Mouse (Mus musculus): ENCODE results near the gene Sh3glb2.

Sh3glb2 gene

GRCm38 (mm10) chr2:30358533-30359531 is at the start of gene Sh3glb2:
Gene Sh3glb2 (minus strand): TSS chr2:30359337.
- DNase-seq: peak; percentile 85 to 96

GRCm38 (mm10) chr2:30408452-30409100 is 49.4 kb upstream of the Sh3glb2 start:
- DNase-seq: no peak

GRCm38 (mm10) chr2:30407778-30408177 is 48.6 kb upstream of the Sh3glb2 start:
- no peak for DNase-seq

GRCm38 (mm10) chr2:30407221-30407620 is 48.1 kb upstream of the Sh3glb2 start:
- DNase-seq: no peak

DNA sequence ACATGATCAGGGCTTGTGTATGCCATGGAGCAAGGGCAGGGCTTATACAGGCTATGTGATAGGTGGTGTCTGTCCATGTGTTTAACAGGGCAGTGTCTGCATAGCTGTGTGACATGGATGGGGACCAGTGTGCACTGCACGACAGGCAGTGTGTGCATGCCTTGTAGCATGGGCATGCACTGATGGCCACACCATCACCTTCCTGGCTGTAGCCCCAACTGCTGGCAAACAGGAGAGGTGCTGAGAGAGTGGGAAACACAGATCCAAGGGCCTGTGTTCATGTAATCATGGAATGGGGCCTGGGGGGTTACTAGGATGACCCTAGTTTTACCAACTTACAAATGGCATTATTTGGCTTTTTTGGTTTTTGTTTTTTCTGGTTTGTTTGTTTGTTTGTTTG is 44.7 kb upstream of the Sh3glb2 start:
- DNase-seq: peak; percentile 46 to 60

- DNase-seq: peak in 1 of 2 experiments; percentile 40
Measured at GRCm38 (mm10) chr2:30402843-30403242, 43.7 kb upstream of the Sh3glb2 start.

DNA sequence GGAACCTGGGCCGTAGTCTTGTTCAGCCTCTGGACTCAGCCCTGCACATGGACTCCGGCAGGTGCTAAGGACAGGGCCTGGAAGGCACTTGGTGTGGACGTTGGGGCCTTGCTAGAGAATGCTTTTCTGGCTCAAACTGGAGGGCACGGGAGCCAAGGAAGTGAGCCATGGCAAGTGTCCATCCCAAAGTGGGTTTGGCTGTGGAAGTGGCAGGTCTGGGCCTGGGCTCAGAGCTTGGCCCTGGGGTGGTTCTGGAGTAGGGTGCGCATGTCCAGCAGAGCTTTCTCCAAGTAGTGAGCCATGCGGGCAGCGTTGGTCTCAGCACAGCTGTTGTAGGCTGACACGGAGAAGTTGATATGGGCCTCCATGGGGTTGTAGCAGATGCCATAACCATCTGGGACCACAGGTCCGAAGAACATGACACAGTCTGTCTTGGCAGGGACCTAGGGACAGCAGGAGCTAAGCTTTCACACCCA is 43.3 kb upstream of the Sh3glb2 start:
- DNase-seq: peak; percentile 59 to 66

DNA sequence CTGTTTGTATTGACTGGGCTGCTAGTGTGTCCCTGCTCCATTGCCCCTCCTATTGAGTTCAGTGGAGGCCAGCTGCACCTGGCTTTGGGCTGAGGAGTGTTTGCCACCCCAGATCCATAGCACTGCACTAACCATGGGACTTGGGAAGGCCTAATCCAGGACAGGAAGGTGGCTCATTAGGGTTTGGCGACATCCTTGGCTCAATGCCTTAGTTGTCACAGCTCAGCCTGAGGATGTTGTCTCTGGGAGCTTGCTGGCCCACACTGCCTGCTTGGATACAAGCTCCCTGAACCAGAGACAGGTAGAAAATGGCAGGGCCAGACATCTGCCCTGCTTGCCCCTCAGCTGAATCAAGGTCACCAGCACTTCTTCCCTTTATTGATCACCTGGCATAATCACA is 42.4 kb upstream of the Sh3glb2 start:
- peak in 1 of 2 experiments; percentile 39 for DNase-seq

GRCm38 (mm10) chr2:30399191-30400171 is 40.3 kb upstream of the Sh3glb2 start:
- DNase-seq: peak; percentile 82 to 87

- no peak for DNase-seq
Measured at GRCm38 (mm10) chr2:30397986-30398512, 38.9 kb upstream of the Sh3glb2 start.

GRCm38 (mm10) chr2:30396246-30396645 is 37.1 kb upstream of the Sh3glb2 start:
- no peak for DNase-seq

DNA sequence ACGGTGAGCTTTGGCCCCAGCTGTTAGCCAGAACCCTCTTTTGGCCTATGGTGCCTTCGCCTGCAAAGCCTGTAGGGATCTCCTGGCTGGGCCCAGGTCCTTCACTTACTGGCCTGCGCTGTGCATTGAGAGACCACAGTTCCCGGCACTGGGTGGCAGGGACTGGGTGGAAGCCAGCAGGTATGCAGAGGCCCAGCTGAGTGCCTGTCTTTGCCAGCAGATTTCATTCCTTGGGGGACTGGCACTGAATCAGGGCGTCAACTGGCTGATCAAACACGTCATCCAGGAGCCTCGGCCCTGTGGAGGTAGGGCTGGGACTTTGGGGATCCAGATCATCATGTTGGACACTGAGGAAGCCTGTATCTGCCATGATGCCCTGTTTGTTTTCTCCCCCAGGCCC is 36.6 kb upstream of the Sh3glb2 start:
- no peak for DNase-seq

DNA sequence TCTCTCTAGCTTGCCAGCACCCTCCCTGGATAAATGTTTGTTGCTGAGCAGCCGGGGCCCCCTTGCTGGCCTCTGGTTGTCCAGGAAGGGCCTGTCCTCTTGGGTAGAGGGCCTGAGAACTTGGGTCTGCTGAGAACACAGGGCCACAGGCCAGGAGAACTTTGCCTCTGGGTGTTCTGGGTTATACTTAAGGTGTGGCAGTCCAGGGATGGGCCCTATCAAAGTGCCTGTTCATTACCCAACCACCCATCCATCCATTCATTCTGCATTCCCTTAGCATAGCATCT is 34.2 kb upstream of the Sh3glb2 start:
- DNase-seq: no peak

- peak; percentile 59 to 86 for DNase-seq
Measured at GRCm38 (mm10) chr2:30392577-30393369, 33.6 kb upstream of the Sh3glb2 start.

DNA sequence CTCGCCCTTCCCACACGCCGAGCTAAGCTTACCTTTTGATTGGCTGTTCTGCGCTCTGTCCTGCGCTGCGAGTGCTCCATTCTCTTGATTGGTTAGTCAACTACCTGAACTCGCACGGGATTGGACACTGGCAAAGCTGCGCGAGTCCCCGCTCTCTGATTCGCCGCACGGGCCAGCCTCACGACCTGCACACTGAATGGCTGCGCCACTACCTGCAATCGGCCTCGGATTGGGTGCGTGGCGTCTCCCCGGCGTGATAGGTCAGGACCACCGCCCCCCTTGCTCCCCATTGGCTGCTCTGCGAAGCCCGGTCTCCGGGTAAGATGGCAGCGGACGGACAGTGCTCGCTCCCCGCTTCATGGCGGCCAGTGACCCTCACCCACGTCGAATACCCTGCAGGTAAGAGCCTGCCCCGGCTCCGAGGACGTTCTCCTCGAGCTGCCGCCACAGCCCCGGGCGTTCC is 33.0 kb upstream of the Sh3glb2 start, which contains the start of gene Dolpp1:
Gene Dolpp1 (plus strand): TSS at position 141 of the 463 bp plus-strand sequence.
- DNase-seq: peak; percentile 94 to 98

DNA sequence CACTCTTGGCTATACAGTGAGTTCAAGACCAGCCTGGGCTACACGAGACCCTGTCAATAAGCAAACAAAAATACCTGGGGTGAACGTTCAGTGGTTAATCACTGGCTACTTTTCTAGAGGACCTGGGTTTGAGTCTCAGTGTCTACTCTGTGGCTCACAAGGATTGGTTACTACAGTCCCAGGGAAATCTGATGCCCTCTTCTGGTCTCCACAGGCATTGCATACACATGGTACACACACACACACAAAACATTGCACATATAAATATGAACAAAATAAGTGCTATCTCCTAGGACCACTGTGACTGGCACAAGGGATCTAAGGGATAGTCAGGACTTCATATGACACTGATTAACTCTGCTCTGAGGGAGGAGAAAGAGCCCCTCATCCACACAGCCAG is 29.9 kb upstream of the Sh3glb2 start:
- DNase-seq: no peak

GRCm38 (mm10) chr2:30386913-30387312 is 27.8 kb upstream of the Sh3glb2 start:
- no peak for DNase-seq

DNA sequence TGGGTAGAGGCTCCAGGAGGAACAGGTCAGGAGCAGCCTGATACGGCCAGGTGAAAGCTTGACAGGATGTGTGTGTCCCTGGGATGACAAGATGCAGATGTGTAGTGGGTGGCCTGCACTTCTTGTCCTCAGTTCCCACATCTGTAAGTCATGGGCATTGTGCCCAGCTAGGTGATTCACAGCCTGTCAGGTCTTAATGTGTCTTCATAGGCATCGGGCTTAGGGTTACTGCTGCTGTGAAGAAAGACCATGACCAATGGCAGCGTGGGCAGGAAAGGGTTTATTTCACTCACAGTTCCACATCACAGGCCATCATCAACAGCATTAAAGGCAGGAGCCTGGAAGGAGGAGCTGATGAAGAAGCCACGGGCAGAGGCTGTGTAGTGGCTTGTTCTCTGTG is 26.5 kb upstream of the Sh3glb2 start:
- no peak for DNase-seq

DNA sequence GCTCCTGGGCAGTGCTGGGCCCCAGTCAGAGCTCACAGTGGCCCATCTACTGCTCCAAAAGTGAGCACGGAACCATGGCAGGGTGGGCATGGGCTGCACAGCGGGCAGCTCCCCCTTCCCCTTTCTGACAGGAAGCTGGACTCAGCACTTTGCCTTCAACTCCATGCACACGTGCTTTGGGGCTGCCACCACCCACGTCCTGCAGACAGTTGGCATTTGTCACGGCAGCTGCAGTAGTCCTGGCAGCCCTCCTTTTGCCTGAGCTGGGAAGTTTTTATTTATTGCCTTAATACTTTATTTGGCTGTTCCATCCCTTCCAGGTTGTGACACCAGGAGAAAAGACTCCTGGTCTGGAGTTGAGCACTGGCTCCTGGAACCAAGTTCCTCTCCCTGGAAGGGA is 25.7 kb upstream of the Sh3glb2 start:
- no peak for DNase-seq

DNA sequence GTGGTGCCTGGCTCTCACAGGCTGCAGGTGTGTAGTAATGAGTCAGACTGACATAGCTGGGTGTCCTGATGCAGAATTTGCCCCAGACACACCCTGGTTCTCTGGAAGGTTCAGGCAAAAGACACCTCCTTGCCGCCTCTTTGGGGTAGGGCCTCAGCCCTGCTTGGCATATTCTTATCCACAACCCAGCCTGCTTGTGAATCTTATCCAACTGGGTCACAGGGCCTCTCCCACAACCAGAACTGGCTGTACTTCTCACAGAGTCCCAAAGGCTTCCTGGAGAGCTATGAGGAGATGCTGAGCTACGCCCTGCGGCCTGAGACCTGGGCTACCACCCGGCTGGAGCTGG is 22.2 kb upstream of the Sh3glb2 start:
- DNase-seq: no peak

GRCm38 (mm10) chr2:30380564-30381376 is 21.6 kb upstream of the Sh3glb2 start:
- no peak for DNase-seq

Data from cerebellum, adult 18-20 months (tissue).